Mouse (Mus musculus): ENCODE data around the gene Slfn2. TPM values are rescaled to one million over a fixed set of nuclear protein-coding genes. Genes with fewer than 3 reads are reported as not detected.

Gene Slfn2
- polyA plus RNA-seq, 1 experiment from 2014 or later: 1.3 TPM

- H3K4me1 ChIP-seq (replicated peaks): no peaks in the 10 kb centered on the region
- no peak overlapping the region for H3K4me2 ChIP-seq
- 87% methylated on average over 9 of the region's 9 CpGs for WGBS
- no peaks in the 10 kb centered on the region for H3K9me3 ChIP-seq
- H3K27ac ChIP-seq: no peak overlapping the region
- no peak overlapping the region for H3K9ac ChIP-seq
- no peak overlapping the region for H3K4me3 ChIP-seq
- no peak for ATAC-seq (ENCODE audit: low FRiP score)
- H3K27me3 ChIP-seq: no peaks in the 10 kb centered on the region
- no peaks in the 10 kb centered on the region for H3K36me3 ChIP-seq
Observed at GRCm38 (mm10) chr11:83079487-83080199, 14.7 kb downstream of the Slfn2 start.

- Histone ChIP-seq H3K9me3 (no peaks in the 10 kb centered on the region), H3K4me2 (no peak overlapping the region), H3K27ac (no peak overlapping the region), H3K9ac (no peak overlapping the region), H3K27me3 (no peaks in the 10 kb centered on the region), H3K36me3 (no peaks in the 10 kb centered on the region), H3K4me3 (no peak overlapping the region), H3K4me1 (replicated peaks) (no peaks in the 10 kb centered on the region)
- no peak for ATAC-seq (ENCODE audit: low FRiP score)
- 54% methylated on average over 7 of the region's 7 CpGs for WGBS
Observed at GRCm38 (mm10) chr11:83082741-83083473, 18.0 kb downstream of the Slfn2 start.

DNA sequence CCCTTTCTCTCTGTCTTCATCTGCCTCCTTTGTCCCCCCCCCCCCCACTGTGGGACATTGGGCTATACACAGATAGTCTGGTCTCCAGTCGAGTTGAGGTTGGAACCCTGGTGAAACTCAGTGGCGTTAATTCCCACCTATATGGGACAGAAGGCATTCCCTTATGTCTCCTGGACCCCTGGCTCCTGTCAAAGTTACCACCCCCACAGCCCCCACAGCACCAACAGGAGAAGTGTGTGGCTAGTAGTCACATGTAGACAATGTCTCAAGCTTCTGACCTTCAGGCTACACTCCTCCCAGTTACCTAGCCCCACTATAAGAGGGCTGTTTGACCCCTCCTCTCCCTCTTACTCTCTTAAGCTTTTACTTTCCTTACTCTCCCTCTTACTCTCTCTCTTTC, 19.2 kb downstream of the Slfn2 start:
- H3K27me3 ChIP-seq: no peaks in the 10 kb centered on the region
- no peaks in the 10 kb centered on the region for H3K36me3 ChIP-seq
- no peak overlapping the region for H3K27ac ChIP-seq
- no peak for ATAC-seq (ENCODE audit: low FRiP score)
- H3K4me1 ChIP-seq (replicated peaks): no peaks in the 10 kb centered on the region
- H3K9ac ChIP-seq: no peak overlapping the region
- 86% methylated on average over 2 of the region's 2 CpGs for WGBS
- H3K9me3 ChIP-seq: no peaks in the 10 kb centered on the region
- no peak overlapping the region for H3K4me2 ChIP-seq
- no peak overlapping the region for H3K4me3 ChIP-seq

- Histone ChIP-seq H3K4me2 (no peak overlapping the region), H3K4me3 (no peak overlapping the region), H3K9ac (no peak overlapping the region), H3K27ac (no peak overlapping the region), H3K9me3 (no peaks in the 10 kb centered on the region), H3K36me3 (no peaks in the 10 kb centered on the region), H3K27me3 (no peaks in the 10 kb centered on the region), H3K4me1 (replicated peaks) (no peaks in the 10 kb centered on the region)
- ATAC-seq (ENCODE audit: low FRiP score): no peak
- 91% methylated on average over 10 of the region's 10 CpGs for WGBS
Observed at GRCm38 (mm10) chr11:83084761-83085160, 19.8 kb downstream of the Slfn2 start.

GRCm38 (mm10) chr11:83115138-83115537, 50.2 kb downstream of the Slfn2 start:
- H3K4me2 ChIP-seq: no peak overlapping the region
- WGBS: 46% methylated on average over 2 of the region's 2 CpGs
- no peak overlapping the region for H3K9ac ChIP-seq
- ATAC-seq (ENCODE audit: low FRiP score): no peak
- no peak overlapping the region for H3K4me3 ChIP-seq
- no peak overlapping the region for H3K27ac ChIP-seq
- H3K9me3 ChIP-seq: no peaks in the 10 kb centered on the region
- 0 out of 2 replicates have a peak, but pooled peaks cover 3% of the 10 kb centered on the region for H3K27me3 ChIP-seq
- no peaks in the 10 kb centered on the region for H3K4me1 ChIP-seq (replicated peaks)
- H3K36me3 ChIP-seq: no peaks in the 10 kb centered on the region

DNA sequence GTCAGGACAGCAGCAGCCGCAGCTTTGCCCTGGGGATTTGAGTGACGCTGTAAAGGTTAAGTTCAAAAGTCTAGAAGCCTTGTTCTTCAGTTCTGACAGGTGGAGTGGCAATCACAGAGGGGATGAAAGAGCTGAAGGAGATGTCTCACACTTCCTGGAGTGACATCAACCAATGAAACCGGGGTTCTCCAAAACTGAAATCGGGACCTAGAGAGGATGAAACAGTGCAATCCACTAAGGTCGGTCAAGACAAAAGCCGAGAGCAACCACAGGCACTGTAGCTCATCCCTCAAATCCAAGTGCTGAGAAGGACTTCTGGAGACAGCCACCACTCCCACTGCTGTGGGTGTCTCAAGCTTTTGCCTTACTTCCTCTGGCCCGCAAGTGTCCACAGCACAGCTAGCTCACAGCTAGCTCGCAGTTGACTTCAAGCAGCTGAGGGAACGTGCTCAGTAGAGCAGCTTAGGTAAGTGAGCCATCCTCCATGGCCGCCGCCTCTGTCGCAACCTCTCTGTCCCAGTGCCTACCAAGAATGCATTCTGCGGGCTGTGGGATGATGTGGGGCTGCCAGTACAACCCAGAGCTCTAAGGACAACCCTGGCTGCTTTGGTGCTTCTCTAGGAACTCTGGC, 51.8 kb downstream of the Slfn2 start, which contains the start of gene Slfn1:
Gene Slfn1 (plus strand): TSS at position 253 of the 631 bp plus-strand sequence.
- Histone ChIP-seq H3K27me3 (0 out of 2 replicates have a peak, but pooled peaks cover 3% of the 10 kb centered on the region), H3K4me2 (no peak within 1 kb of the TSS), H3K9me3 (no peaks in the 10 kb centered on the region), H3K4me3 (no peak within 1 kb of the TSS), H3K27ac (no peak within 1 kb of the TSS), H3K9ac (no peak within 1 kb of the TSS), H3K4me1 (replicated peaks) (no peaks in the 10 kb centered on the region), H3K36me3 (no peaks in the 10 kb centered on the region)
- WGBS: 92% methylated on average over 13 of the region's 13 CpGs
- ATAC-seq (ENCODE audit: low FRiP score): no peak

GRCm38 (mm10) chr11:83118056-83118455, 53.1 kb downstream of the Slfn2 start:
- Histone ChIP-seq H3K9me3 (no peaks in the 10 kb centered on the region), H3K9ac (no peak overlapping the region), H3K27ac (no peak overlapping the region), H3K36me3 (no peaks in the 10 kb centered on the region), H3K4me2 (no peak overlapping the region), H3K27me3 (0 out of 2 replicates have a peak, but pooled peaks cover 3% of the 10 kb centered on the region), H3K4me3 (no peak overlapping the region), H3K4me1 (replicated peaks) (no peaks in the 10 kb centered on the region)
- ATAC-seq (ENCODE audit: low FRiP score): no peak
- 52% methylated on average over 3 of the region's 3 CpGs for WGBS

Small RNA genes lying within 50 kb of the gene (microRNA-seq; reads per million reads assigned to microRNA genes)
- not detected for gene Gm27598

Other genes with a start within 250 kb of the Slfn2 start
- gene Rffl, start 193.9 kb upstream of the Slfn2 start, polyA plus RNA-seq (2015; fragmentation: Nextera tagmentation; extraction: Ambion mirVana): 4.7 and 5.6 TPM in 2 replicates
- 12.3 and 13.4 TPM in 2 replicates for gene Rad51d, start 174.5 kb upstream of the Slfn2 start, polyA plus RNA-seq (2015; fragmentation: Nextera tagmentation; extraction: Ambion mirVana)
- gene Fndc8, start 173.0 kb upstream of the Slfn2 start, polyA plus RNA-seq (2015; fragmentation: Nextera tagmentation; extraction: Ambion mirVana): 0.71 and 0.80 TPM in 2 replicates
- 27.3 and 35.3 TPM in 2 replicates for gene Nle1, start 156.7 kb upstream of the Slfn2 start, polyA plus RNA-seq (2015; fragmentation: Nextera tagmentation; extraction: Ambion mirVana)
- 1.2 and 1.3 TPM in 2 replicates for gene Unc45b, start 154.6 kb upstream of the Slfn2 start, polyA plus RNA-seq (2015; fragmentation: Nextera tagmentation; extraction: Ambion mirVana)
- gene Slfn5, start 113.8 kb upstream of the Slfn2 start, polyA plus RNA-seq (2015; fragmentation: Nextera tagmentation; extraction: Ambion mirVana): 1.00 and 1.0 TPM in 2 replicates
- gene Slfn9, start 73.3 kb upstream of the Slfn2 start, polyA plus RNA-seq (2015; fragmentation: Nextera tagmentation; extraction: Ambion mirVana): 2.7 and 2.8 TPM in 2 replicates
- gene Slfn8, start 44.3 kb upstream of the Slfn2 start, polyA plus RNA-seq (2015; fragmentation: Nextera tagmentation; extraction: Ambion mirVana): 0.10 and 0.35 TPM in 2 replicates
- gene Slfn1, start 51.7 kb downstream of the Slfn2 start, polyA plus RNA-seq (2015; fragmentation: Nextera tagmentation; extraction: Ambion mirVana): not detected in 2 replicates
- 0.06 TPM in 1 of 2 replicates, not detected in the other for gene Slfn4, start 110.1 kb downstream of the Slfn2 start, polyA plus RNA-seq (2015; fragmentation: Nextera tagmentation; extraction: Ambion mirVana)
- 0.12 TPM in 2 replicates for gene Slfn3, start 126.2 kb downstream of the Slfn2 start, polyA plus RNA-seq (2015; fragmentation: Nextera tagmentation; extraction: Ambion mirVana)
- gene Slfn14, start 221.6 kb downstream of the Slfn2 start, polyA plus RNA-seq (2015; fragmentation: Nextera tagmentation; extraction: Ambion mirVana): 0.04 and 0.17 TPM in 2 replicates
- gene Ap2b1, start 233.9 kb downstream of the Slfn2 start, polyA plus RNA-seq (2015; fragmentation: Nextera tagmentation; extraction: Ambion mirVana): 111 and 114 TPM in 2 replicates
- gene Pex12, start 237.5 kb downstream of the Slfn2 start, polyA plus RNA-seq (2015; fragmentation: Nextera tagmentation; extraction: Ambion mirVana): 16.8 and 18.3 TPM in 2 replicates